Mouse (Mus musculus) MEL (cell line): ENCODE data around the gene Rap1b. TPM values are rescaled to one million over a fixed set of nuclear protein-coding genes. Genes with fewer than 3 reads are reported as not detected.

ENCODE experiments used
- DNase-seq: peaks from one replicate; pipeline ENCODE4 v3.0.0; 2011; ENCODE audit warnings: low read depth, low spot score
- H3K27ac ChIP-seq: 2 replicates; pipeline ENCODE4 v1.5.1; 2012; ENCODE audit warnings: low read depth, mild to moderate bottlenecking, control low read depth, low read length, moderate library complexity; ENCODE audit not compliant: control insufficient read depth
- H3K27me3 ChIP-seq, 2 experiments: fragments of 150-350 bp in 1 of 2; sonication (generic) in 1 of 2; 2 replicates each; pipeline ENCODE4 v1.6.1; 2012; ENCODE audit warnings: low read length in 2 of 2, mild to moderate bottlenecking in 2 of 2, improper control_type of control experiment in 1 of 2, moderate library complexity in 1 of 2; ENCODE audit not compliant: insufficient read depth in 2 of 2, control insufficient read depth in 1 of 2
- H3K36me3 ChIP-seq, 2 experiments: 2 replicates each; pipeline ENCODE4 v1.6.1; 2012 to 2014; ENCODE audit warnings: low read length in 2 of 2, improper control_type of control experiment in 1 of 2, inconsistent platforms in 1 of 2, mild to moderate bottlenecking in 1 of 2; ENCODE audit not compliant: insufficient read depth in 2 of 2, control insufficient read depth in 1 of 2
- H3K4me1 ChIP-seq, 2 experiments: fragments of 150-350 bp in 1 of 2; sonication (generic) in 1 of 2; 2 replicates each; pipeline ENCODE4 v1.6.1; 2012; ENCODE audit warnings: low read length in 2 of 2, improper control_type of control experiment in 1 of 2, mild to moderate bottlenecking in 1 of 2; ENCODE audit not compliant: insufficient read depth in 2 of 2, control insufficient read depth in 1 of 2
- H3K4me3 ChIP-seq, 2 experiments: fragments of 150-350 bp in 1 of 2; sonication (generic) in 1 of 2; 2 replicates each; pipeline ENCODE4 v1.5.1; 2012; ENCODE audit warnings: low read depth in 2 of 2, low read length in 2 of 2, mild to moderate bottlenecking in 2 of 2, moderate library complexity in 2 of 2, control low read depth in 1 of 2, improper control_type of control experiment in 1 of 2; ENCODE audit not compliant: control insufficient read depth in 1 of 2, insufficient read depth in 1 of 2
- H3K79me2 ChIP-seq: 2 replicates; pipeline ENCODE4 v1.6.1; 2012; ENCODE audit warnings: mild to moderate bottlenecking, low read length, moderate library complexity; ENCODE audit not compliant: control insufficient read depth, poor library complexity, insufficient read depth
- H3K9ac ChIP-seq: 2 replicates; pipeline ENCODE4 v1.6.1; 2012; ENCODE audit warnings: low read depth, mild to moderate bottlenecking, control low read depth, low read length, moderate library complexity; ENCODE audit not compliant: control insufficient read depth, poor library complexity, severe bottlenecking
- H3K9me3 ChIP-seq: fragments of 150-350 bp; sonication (generic); replicated peaks from 2 replicates; pipeline ENCODE4 v1.6.1; 2012; ENCODE audit warnings: mild to moderate bottlenecking, low read length, improper control_type of control experiment, moderate library complexity; ENCODE audit not compliant: insufficient read depth
- CHD1 ChIP-seq: IDR thresholded peaks from 2 replicates; pipeline ENCODE4 v1.6.1; 2012; ENCODE audit warnings: low read depth, mild to moderate bottlenecking, inconsistent platforms, low read length, improper control_type of control experiment
- CHD2 ChIP-seq: IDR thresholded peaks from 2 replicates; pipeline ENCODE4 v1.6.1; 2011; ENCODE audit warnings: low read length, improper control_type of control experiment
- CTCF ChIP-seq, 3 experiments: IDR thresholded peaks in 2 of 3; conservative IDR thresholded peaks in 1 of 3; 2 replicates each; pipeline ENCODE4 v1.5.1; 2011 to 2012; ENCODE audit warnings: low read length in 3 of 3, low read depth in 2 of 3, mild to moderate bottlenecking in 2 of 3, improper control_type of control experiment in 1 of 3, inconsistent platforms in 1 of 3, mixed read lengths in 1 of 3, moderate library complexity in 1 of 3; ENCODE audit not compliant: control insufficient read depth in 1 of 3, insufficient read depth in 1 of 3, poor library complexity in 1 of 3, severe bottlenecking in 1 of 3
- E2F4 ChIP-seq: IDR thresholded peaks from 2 replicates; pipeline ENCODE4 v1.6.1; 2011; ENCODE audit warnings: low read depth, low read length, improper control_type of control experiment, borderline replicate concordance
- ETS1 ChIP-seq: IDR thresholded peaks from 2 replicates; pipeline ENCODE4 v1.6.1; 2012; ENCODE audit warnings: low read depth, mild to moderate bottlenecking, inconsistent platforms, low read length, improper control_type of control experiment, moderate library complexity
- JUND ChIP-seq: IDR thresholded peaks from 2 replicates; pipeline ENCODE4 v1.6.1; 2011; ENCODE audit warnings: low read depth, mild to moderate bottlenecking, improper control_type of control experiment, low read length
- KAT2A ChIP-seq: conservative IDR thresholded peaks from 2 replicates; pipeline ENCODE4 v1.6.1; 2012; ENCODE audit warnings: low read depth, low read length, improper control_type of control experiment, inconsistent platforms
- MAZ ChIP-seq: IDR thresholded peaks from 2 replicates; pipeline ENCODE4 v1.6.1; 2012; ENCODE audit warnings: low read depth, mild to moderate bottlenecking, inconsistent platforms, low read length, improper control_type of control experiment
- MXI1 ChIP-seq: IDR thresholded peaks from 2 replicates; pipeline ENCODE4 v1.6.1; 2011; ENCODE audit warnings: mild to moderate bottlenecking, low read depth, low read length, improper control_type of control experiment
- MYB ChIP-seq: IDR thresholded peaks from 2 replicates; pipeline ENCODE4 v1.6.1; 2011; ENCODE audit warnings: mild to moderate bottlenecking, low read depth, low read length, improper control_type of control experiment
- NELFE ChIP-seq: IDR thresholded peaks from 2 replicates; pipeline ENCODE4 v1.6.1; 2011; ENCODE audit warnings: low read depth, low read length, improper control_type of control experiment
- POLR2A ChIP-seq, 2 experiments: IDR thresholded peaks; 2 replicates each; pipeline ENCODE4 v1.6.1; 2011 to 2012; ENCODE audit warnings: low read length in 2 of 2, mild to moderate bottlenecking in 2 of 2, control low read depth in 1 of 2, improper control_type of control experiment in 1 of 2, low read depth in 1 of 2, moderate library complexity in 1 of 2; ENCODE audit not compliant: control insufficient read depth in 1 of 2, insufficient read depth in 1 of 2, poor library complexity in 1 of 2
- POLR2AphosphoS2 ChIP-seq: IDR thresholded peaks from 2 replicates; pipeline ENCODE4 v1.6.1; 2011; ENCODE audit warnings: low read length, improper control_type of control experiment
- RCOR1 ChIP-seq: IDR thresholded peaks from 2 replicates; pipeline ENCODE4 v1.6.1; 2012; ENCODE audit warnings: low read depth, mild to moderate bottlenecking, inconsistent platforms, low read length, improper control_type of control experiment
- SIN3A ChIP-seq: IDR thresholded peaks from 2 replicates; pipeline ENCODE4 v1.6.1; 2012; ENCODE audit warnings: low read length, improper control_type of control experiment, inconsistent platforms
- SMC3 ChIP-seq: IDR thresholded peaks from 2 replicates; pipeline ENCODE4 v1.6.1; 2011; ENCODE audit warnings: low read depth, low read length, improper control_type of control experiment
- TBP ChIP-seq: IDR thresholded peaks from 2 replicates; pipeline ENCODE4 v1.8.0; 2011; ENCODE audit warnings: low read depth, low read length, improper control_type of control experiment
- TCF12 ChIP-seq: IDR thresholded peaks from 2 replicates; pipeline ENCODE4 v1.6.1; 2014; ENCODE audit warnings: low read depth, mild to moderate bottlenecking, inconsistent platforms, low read length, improper control_type of control experiment, moderate library complexity
- USF1 ChIP-seq: IDR thresholded peaks from 2 replicates; pipeline ENCODE4 v1.6.1; 2014; ENCODE audit warnings: low read depth, mild to moderate bottlenecking, inconsistent platforms, low read length, improper control_type of control experiment, moderate library complexity
- USF2 ChIP-seq, 2 experiments: IDR thresholded peaks; 2 replicates each; pipeline ENCODE4 v1.6.1; 2011 to 2012; ENCODE audit warnings: improper control_type of control experiment in 2 of 2, low read length in 2 of 2, borderline replicate concordance in 1 of 2, inconsistent platforms in 1 of 2, low read depth in 1 of 2, mild to moderate bottlenecking in 1 of 2; ENCODE audit not compliant: insufficient read depth in 1 of 2
- ZC3H11A ChIP-seq: IDR thresholded peaks from 2 replicates; pipeline ENCODE4 v1.6.1; 2012; ENCODE audit warnings: low read depth, mild to moderate bottlenecking, inconsistent platforms, low read length, improper control_type of control experiment
- ZMIZ1 ChIP-seq: IDR thresholded peaks from 2 replicates; pipeline ENCODE4 v1.6.1; 2012; ENCODE audit warnings: low read depth, mild to moderate bottlenecking, inconsistent platforms, low read length, improper control_type of control experiment, moderate library complexity
- polyA plus RNA-seq, 2 experiments: library from polyadenylated mRNA; stranded (reverse) in 1 of 2; unstranded in 1 of 2; fragments of >175 nt in 1 of 2; fragments of >200 nt in 1 of 2; gene quantifications; 2 replicates each; pipeline versions ENCODE4 v1.2.1 to v1.2.4; 2012; ENCODE audit warnings: low replicate concordance in 2 of 2, low read depth in 1 of 2; ENCODE audit not compliant: insufficient read length in 2 of 2, insufficient read depth in 1 of 2, missing spikeins in 1 of 2
- total RNA-seq: library from RNA; depleted of rRNA; stranded (reverse); fragments of 300-350 nt; gene quantifications from 2 replicates; pipeline ENCODE4 v1.2.3, GENCODE M21; 2012

Rap1b gene
- total and polyA plus RNA-seq, 3 experiments: 42.3 to 89.1 (median 83.3) TPM

DNA sequence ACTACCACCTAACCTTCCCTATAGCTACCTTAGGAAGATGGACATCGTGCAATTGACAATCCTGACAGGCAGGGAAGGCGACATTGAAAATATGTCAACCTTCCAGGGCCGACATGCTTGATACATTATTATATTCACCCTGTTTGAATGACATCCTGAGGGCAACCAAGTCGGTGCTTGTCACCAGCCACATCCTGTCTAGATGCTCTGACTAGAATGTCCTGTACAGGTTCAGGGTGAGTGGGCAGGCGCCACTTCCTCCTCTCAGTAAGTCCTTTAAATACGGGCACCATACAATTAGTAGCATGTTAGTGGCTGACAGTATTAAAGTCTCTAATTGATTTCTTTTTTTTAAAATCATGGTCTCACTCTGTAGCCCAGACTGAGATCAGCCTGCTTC, 37.8 kb downstream of the Rap1b start:
- Histone ChIP-seq H3K27ac (no peak overlapping the region), H3K4me3 (no peak overlapping the region), H3K9me3 (no peaks in the 10 kb centered on the region), H3K9ac (no peak overlapping the region), H3K36me3 (peaks cover 0 to 12% of the 10 kb centered on the region in 2 experiments; a peak in 2 of 4 replicates), H3K79me2 (no peaks in the 10 kb centered on the region; the same call in 1 of the 2 replicates), H3K27me3 (no peaks in the 10 kb centered on the region), H3K4me1 (peaks cover 0 to 14% of the 10 kb centered on the region in 2 experiments; a peak in 2 of 4 replicates)
- DNase-seq: no peak
- no peak for TF ChIP-seq MYB
- TF ChIP-seq JUND: no peak
- no peak for TF ChIP-seq POLR2A (IDR thresholded peaks at IDR 0.05; ENCODE audit: control insufficient read depth in 1 of 2, insufficient read depth in 1 of 2, low read depth in 1 of 2, low read length in 2 of 2, poor library complexity in 1 of 2)
- no peak for TF ChIP-seq CHD1
- no peak for TF ChIP-seq POLR2AphosphoS2
- TF ChIP-seq ZMIZ1: no peak
- no peak for TF ChIP-seq SIN3A
- no peak for TF ChIP-seq TBP
- no peak for TF ChIP-seq SMC3
- no peak for TF ChIP-seq MXI1

- TF ChIP-seq CHD2 (no peak), MXI1 (no peak)
- DNase-seq: no peak
- H3K4me1 ChIP-seq: peaks cover 0 to 14% of the 10 kb centered on the region in 2 experiments; a peak in 2 of 4 replicates
- no peaks in the 10 kb centered on the region for H3K9me3 ChIP-seq
- H3K4me3 ChIP-seq: no peak overlapping the region
- no peak overlapping the region for H3K9ac ChIP-seq
- no peaks in the 10 kb centered on the region; the same call in 1 of the 2 replicates for H3K79me2 ChIP-seq
- no peak overlapping the region for H3K27ac ChIP-seq
- H3K36me3 ChIP-seq: peaks cover 0 to 12% of the 10 kb centered on the region in 2 experiments; a peak in 2 of 4 replicates
- no peaks in the 10 kb centered on the region for H3K27me3 ChIP-seq
These were observed 39.9 kb downstream of the Rap1b start for GRCm38 (mm10) chr10:117805919-117806318.

DNA sequence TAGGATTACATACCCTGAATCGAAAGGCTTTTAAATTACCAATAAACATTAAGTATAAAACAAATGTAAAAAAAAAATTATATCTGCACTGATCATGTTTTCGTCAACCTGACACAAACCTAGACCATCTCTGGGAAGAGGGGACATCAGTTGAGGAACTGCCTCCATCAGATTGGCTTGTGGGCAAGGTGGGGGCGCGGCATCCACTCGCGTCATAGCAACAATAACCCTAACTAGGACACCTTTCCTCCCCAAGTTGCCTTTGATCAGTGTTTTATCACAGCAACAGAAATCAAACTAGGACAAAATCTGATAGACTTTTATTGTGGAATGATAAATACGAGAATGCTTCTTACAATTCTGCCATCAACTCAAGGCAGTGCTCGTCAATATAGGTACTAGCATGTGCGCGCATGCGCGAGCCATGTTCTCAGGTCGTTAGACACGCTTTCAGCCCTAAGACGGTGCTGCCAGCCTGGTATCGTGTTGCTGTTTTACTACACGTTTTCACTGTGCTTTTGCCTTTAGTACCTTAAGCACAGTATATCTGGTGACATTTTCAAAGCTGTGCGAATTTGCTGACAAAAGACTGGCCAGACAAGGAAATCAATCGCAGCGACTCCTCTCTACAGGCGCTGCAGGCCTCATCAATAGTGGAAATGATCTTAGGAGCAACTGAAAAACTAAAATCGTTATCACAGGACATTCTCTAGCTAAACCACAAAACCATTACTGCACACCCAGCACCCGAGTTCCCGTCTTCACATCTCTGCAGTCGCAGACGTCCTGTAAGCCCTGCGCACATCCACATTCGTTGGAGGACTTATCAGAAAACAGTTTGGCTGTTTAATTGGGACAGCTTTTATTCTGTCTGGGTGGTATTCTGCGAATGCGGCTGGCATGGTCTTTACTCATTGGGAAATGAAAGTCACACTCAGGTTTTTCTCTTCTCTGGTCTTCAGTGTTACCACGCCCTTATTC, 41.7 kb downstream of the Rap1b start:
- Histone ChIP-seq H3K9ac (peak overlapping the region; percentile 44), H3K27ac (peak overlapping the region; percentile 81), H3K79me2 (no peaks in the 10 kb centered on the region; the same call in 1 of the 2 replicates), H3K4me3 (peak overlapping the region; percentile 57 to 74), H3K9me3 (no peaks in the 10 kb centered on the region), H3K36me3 (peaks cover 0 to 12% of the 10 kb centered on the region in 2 experiments; a peak in 2 of 4 replicates), H3K27me3 (no peaks in the 10 kb centered on the region), H3K4me1 (peaks cover 0 to 14% of the 10 kb centered on the region in 2 experiments; a peak in 2 of 4 replicates)
- peak; percentile 91 for DNase-seq
- TF ChIP-seq ETS1 (no peak; the same call in 1 of the 2 replicates), ZC3H11A (no peak), TCF12 (peak; percentile 5; the same call in 1 of the 2 replicates), E2F4 (no peak), JUND (no peak), POLR2A (IDR thresholded peaks at IDR 0.05; ENCODE audit: control insufficient read depth in 1 of 2, insufficient read depth in 1 of 2, low read depth in 1 of 2, low read length in 2 of 2, poor library complexity in 1 of 2) (peak; percentile 31 to 72; a peak in 2 of 4 replicates), USF2 (IDR thresholded peaks at IDR 0.05; ENCODE audit: borderline replicate concordance in 1 of 2, insufficient read depth in 1 of 2, low read depth in 1 of 2, low read length in 2 of 2) (no peak), KAT2A (no peak; the same call in 1 of the 2 replicates), SMC3 (no peak), USF1 (no peak), MAZ (peak; percentile 59; the same call in 1 of the 2 replicates), RCOR1 (peak; percentile 24; the same call in 1 of the 2 replicates), CHD1 (no peak), NELFE (peak; percentile 68), SIN3A (peak; percentile 26), TBP (peak; percentile 34), CTCF (IDR thresholded peaks at IDR 0.05 in 2 of 3, conservative IDR thresholded peaks at IDR 0.05 in 1 of 3; ENCODE audit: control insufficient read depth in 1 of 3, insufficient read depth in 1 of 3, low read depth in 2 of 3, low read length in 3 of 3, poor library complexity in 1 of 3, severe bottlenecking in 1 of 3) (no peak)
